Mouse (Mus musculus) yolk sac, embryonic 10.5 days (tissue): Measurements from ENCODE around the gene Agbl1.
"Not testable (repeated sequence)": the region's sequence is repeated elsewhere in the genome, so short reads cannot be mapped to it uniquely, and the experiment has no call there.

Experiments
- DNase-seq: peaks from one replicate; pipeline ENCODE4 v3.0.0-alpha.2; 2017; ENCODE audit warnings: low spot score

Agbl1 gene

GRCm38 (mm10) chr7:76594566-76595079 lies 364.9 kb downstream of the Agbl1 start:
- no peak for DNase-seq

- no peak for DNase-seq
Observed at GRCm38 (mm10) chr7:76597812-76598211, 368.1 kb downstream of the Agbl1 start.

- no peak for DNase-seq
Observed at GRCm38 (mm10) chr7:76600050-76600690, 370.5 kb downstream of the Agbl1 start.

GRCm38 (mm10) chr7:76629528-76629927 lies 399.8 kb downstream of the Agbl1 start:
- no peak for DNase-seq

GRCm38 (mm10) chr7:76650984-76651383 lies 421.3 kb downstream of the Agbl1 start:
- no peak for DNase-seq

- DNase-seq, result no peak
Observed at GRCm38 (mm10) chr7:76661072-76661471, 431.4 kb downstream of the Agbl1 start.

GRCm38 (mm10) chr7:76674856-76675255 lies 445.2 kb downstream of the Agbl1 start:
- no peak for DNase-seq

- DNase-seq, result no peak
Observed at GRCm38 (mm10) chr7:76701224-76701623, 471.5 kb downstream of the Agbl1 start.

- DNase-seq, result not testable (repeated sequence)
Observed at GRCm38 (mm10) chr7:76732220-76732619, 502.5 kb downstream of the Agbl1 start.

- peak; percentile 2 for DNase-seq
Observed at GRCm38 (mm10) chr7:76777237-76777855, 547.7 kb downstream of the Agbl1 start.

- no peak for DNase-seq
Observed at GRCm38 (mm10) chr7:76780446-76780845, 550.8 kb downstream of the Agbl1 start.

- no peak for DNase-seq
Observed at GRCm38 (mm10) chr7:76788561-76789306, 559.0 kb downstream of the Agbl1 start.

- no peak for DNase-seq
Observed at GRCm38 (mm10) chr7:76790041-76790440, 560.4 kb downstream of the Agbl1 start.

- no peak for DNase-seq
Observed at GRCm38 (mm10) chr7:76791247-76791646, 561.6 kb downstream of the Agbl1 start.

GRCm38 (mm10) chr7:76810003-76810402 lies 580.3 kb downstream of the Agbl1 start:
- no peak for DNase-seq

GRCm38 (mm10) chr7:76820571-76820970 lies 590.9 kb downstream of the Agbl1 start:
- DNase-seq, result no peak

GRCm38 (mm10) chr7:76842146-76842545 lies 612.5 kb downstream of the Agbl1 start:
- no peak for DNase-seq

- DNase-seq, result no peak
Observed at GRCm38 (mm10) chr7:76889416-76890209, 659.9 kb downstream of the Agbl1 start.

- no peak for DNase-seq
Observed at GRCm38 (mm10) chr7:76904096-76904495, 674.4 kb downstream of the Agbl1 start.

- DNase-seq, result no peak
Observed at GRCm38 (mm10) chr7:76911672-76912071, 682.0 kb downstream of the Agbl1 start.

- DNase-seq, result no peak
Observed at GRCm38 (mm10) chr7:76918871-76919270, 689.2 kb downstream of the Agbl1 start.

- DNase-seq, result no peak
Observed at GRCm38 (mm10) chr7:76921671-76922070, 692.0 kb downstream of the Agbl1 start.
